Mouse (Mus musculus) brain, embryonic 14.5 days (tissue): ENCODE results near the gene Ndc1.

Experiments
- CTCF ChIP-seq: fragments of 200-500 bp; IDR thresholded peaks from 2 replicates; pipeline ENCODE4 v1.5.1; 2012; ENCODE audit warnings: inconsistent platforms, mild to moderate bottlenecking, moderate library complexity, borderline replicate concordance; ENCODE audit not compliant: insufficient read depth, insufficient read length; ENCODE audit errors: extremely low read depth
- POLR2A ChIP-seq: fragments of 200-500 bp; IDR thresholded peaks from 2 replicates; pipeline ENCODE4 v1.6.1; 2012; ENCODE audit warnings: mild to moderate bottlenecking, inconsistent platforms, borderline replicate concordance; ENCODE audit not compliant: poor library complexity, insufficient read depth, insufficient read length, severe bottlenecking; ENCODE audit errors: extremely low read depth

- TF ChIP-seq POLR2A: no peak
- no peak for TF ChIP-seq CTCF
Observed at GRCm38 (mm10) chr4:107460468-107460867, 92.9 kb downstream of the Ndc1 start.
